Mouse (Mus musculus) C2C12 (cell line): ENCODE measurements around the gene Nav2. TPM values are rescaled to one million over a fixed set of nuclear protein-coding genes. Genes with fewer than 3 reads are reported as not detected.

Experiments used
- H3K27me3 ChIP-seq: one replicate; pipeline ENCODE4 v1.6.1; 2011; ENCODE audit not compliant: control insufficient read depth, insufficient read depth, insufficient read length
- H3K36me3 ChIP-seq: one replicate; pipeline ENCODE4 v1.6.1; 2011; ENCODE audit not compliant: control insufficient read depth, insufficient read depth
- H3K4me3 ChIP-seq: one replicate; pipeline ENCODE4 v1.5.1; 2011; ENCODE audit warnings: mild to moderate bottlenecking, control low read depth; ENCODE audit not compliant: poor library complexity, insufficient read depth, severe bottlenecking
- H3K79me2 ChIP-seq: one replicate; pipeline ENCODE4 v1.6.1; 2011; ENCODE audit not compliant: control insufficient read depth, insufficient read depth
- H3K79me3 ChIP-seq: one replicate; pipeline ENCODE4 v1.6.1; 2011; ENCODE audit warnings: low read depth, control low read depth
- H3ac ChIP-seq: one replicate; pipeline ENCODE3; 2011; ENCODE audit warnings: low read depth; ENCODE audit not compliant: control insufficient read depth, insufficient read length
- CEBPB ChIP-seq: IDR thresholded peaks from one replicate; pipeline ENCODE4 v1.6.1; 2011; ENCODE audit warnings: low read depth, mild to moderate bottlenecking, control low read depth, moderate library complexity
- CTCF ChIP-seq: IDR thresholded peaks from one replicate; pipeline ENCODE4 v1.5.1; 2011; ENCODE audit not compliant: control insufficient read depth, insufficient read depth, insufficient read length
- FOSL1 ChIP-seq: IDR thresholded peaks from one replicate; pipeline ENCODE4 v1.8.0; 2011; ENCODE audit warnings: mild to moderate bottlenecking, low read length; ENCODE audit not compliant: poor library complexity, insufficient read depth, severe bottlenecking
- MAX ChIP-seq: IDR thresholded peaks from one replicate; pipeline ENCODE4 v1.6.1; 2011; ENCODE audit warnings: mild to moderate bottlenecking, control low read depth
- MYOD1 ChIP-seq: IDR thresholded peaks from one replicate; pipeline ENCODE4 v1.6.1; 2011; ENCODE audit warnings: low read depth; ENCODE audit not compliant: control insufficient read depth, insufficient read length
- MYOG ChIP-seq: IDR thresholded peaks from one replicate; pipeline ENCODE4 v1.6.1; 2011; ENCODE audit not compliant: control insufficient read depth, insufficient read length; ENCODE audit errors: extremely low read depth
- USF1 ChIP-seq: IDR thresholded peaks from one replicate; pipeline ENCODE4 v1.6.1; 2011; ENCODE audit warnings: low read depth, mild to moderate bottlenecking, control low read depth, moderate library complexity
- polyA plus RNA-seq: library from polyadenylated mRNA; unstranded; fragments of >200 nt; fragmentation: generic; extraction: Trizol; gene quantifications from one replicate; pipeline ENCODE4 v1.2.1, GENCODE M21; 2012; ENCODE audit warnings: missing spikeins

Nav2 gene
- polyA plus RNA-seq, 1 experiment = 4.7 TPM

DNA sequence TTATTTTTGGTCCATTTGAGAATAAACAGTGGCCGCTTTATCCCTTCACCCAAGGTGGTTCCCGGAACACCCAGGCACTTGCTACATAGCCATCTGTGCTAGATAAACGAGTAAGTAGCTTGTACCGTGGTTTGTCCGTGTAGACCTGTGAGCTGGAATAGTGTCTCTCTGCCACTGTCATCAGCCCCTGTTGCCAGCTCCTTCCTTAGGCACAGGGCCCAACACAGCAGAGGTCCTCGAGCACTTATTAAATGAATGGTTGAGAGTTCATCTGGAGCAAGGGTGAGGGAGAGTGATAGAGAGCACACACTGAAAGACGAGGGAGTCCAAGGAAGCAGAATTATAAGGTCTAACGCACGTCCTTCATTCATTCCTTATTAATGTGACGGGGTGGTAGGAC, 106.0 kb downstream of the Nav2 start:
- Histone ChIP-seq H3K79me3 (no peaks in the 10 kb centered on the region), H3ac (no peak overlapping the region), H3K36me3 (no peaks in the 10 kb centered on the region), H3K27me3 (peaks cover 36% of the 10 kb centered on the region), H3K79me2 (no peaks in the 10 kb centered on the region), H3K4me3 (no peak overlapping the region)
- TF ChIP-seq MAX = no peak
- TF ChIP-seq FOSL1 = no peak
- no peak for TF ChIP-seq MYOG
- TF ChIP-seq CEBPB = no peak
- TF ChIP-seq USF1 = no peak
- no peak for TF ChIP-seq CTCF

DNA sequence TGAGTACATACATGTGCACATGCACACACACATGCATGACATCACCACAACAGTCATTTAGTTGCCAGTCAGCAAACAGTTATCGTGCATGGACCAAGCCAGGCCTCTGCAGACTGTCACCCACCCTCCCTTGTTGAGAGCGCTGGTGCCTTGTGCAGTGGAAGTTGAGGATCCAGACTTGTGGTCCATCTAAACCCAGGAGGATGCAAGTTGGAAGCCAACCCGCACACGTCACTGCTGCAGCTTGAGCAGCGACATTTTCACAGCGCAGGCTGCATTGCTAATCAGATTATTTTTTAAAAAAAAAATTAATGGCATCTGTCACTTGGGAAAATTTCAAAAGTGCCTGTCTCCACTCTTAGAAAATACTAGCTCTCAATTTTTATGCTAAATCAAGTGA, 106.8 kb downstream of the Nav2 start:
- Histone ChIP-seq H3K27me3 (peaks cover 30% of the 10 kb centered on the region), H3K79me3 (no peaks in the 10 kb centered on the region), H3ac (no peak overlapping the region), H3K4me3 (no peak overlapping the region), H3K36me3 (no peaks in the 10 kb centered on the region), H3K79me2 (no peaks in the 10 kb centered on the region)
- TF ChIP-seq MYOG (no peak), CTCF (no peak), MAX (no peak), CEBPB (no peak), FOSL1 (no peak), USF1 (no peak), MYOD1 (no peak)

DNA sequence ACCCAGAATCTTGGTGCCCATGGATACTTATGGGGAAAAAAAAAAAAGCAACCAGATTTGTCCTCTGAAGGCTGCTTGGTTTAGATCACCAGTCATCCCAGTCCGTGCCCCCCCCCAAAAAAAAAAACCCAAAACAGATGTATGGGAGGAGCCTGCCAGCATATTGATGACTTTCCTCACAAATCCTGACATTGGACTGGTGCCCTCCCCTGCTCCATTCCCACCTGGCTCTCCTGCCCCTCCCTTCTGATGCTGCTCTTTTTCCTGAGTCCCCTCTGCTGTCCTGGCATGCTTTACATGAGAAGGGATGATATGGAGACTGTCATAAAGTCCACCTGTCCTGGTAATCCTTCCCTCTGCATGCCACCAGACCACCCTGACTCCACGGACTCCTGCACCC, 107.6 kb downstream of the Nav2 start:
- no peak for TF ChIP-seq USF1
- no peak for TF ChIP-seq CEBPB
- TF ChIP-seq CTCF = no peak
- no peak for TF ChIP-seq MAX
- no peak for TF ChIP-seq FOSL1
- TF ChIP-seq MYOD1 = no peak
- no peak for TF ChIP-seq MYOG
- no peak overlapping the region for H3K4me3 ChIP-seq

DNA sequence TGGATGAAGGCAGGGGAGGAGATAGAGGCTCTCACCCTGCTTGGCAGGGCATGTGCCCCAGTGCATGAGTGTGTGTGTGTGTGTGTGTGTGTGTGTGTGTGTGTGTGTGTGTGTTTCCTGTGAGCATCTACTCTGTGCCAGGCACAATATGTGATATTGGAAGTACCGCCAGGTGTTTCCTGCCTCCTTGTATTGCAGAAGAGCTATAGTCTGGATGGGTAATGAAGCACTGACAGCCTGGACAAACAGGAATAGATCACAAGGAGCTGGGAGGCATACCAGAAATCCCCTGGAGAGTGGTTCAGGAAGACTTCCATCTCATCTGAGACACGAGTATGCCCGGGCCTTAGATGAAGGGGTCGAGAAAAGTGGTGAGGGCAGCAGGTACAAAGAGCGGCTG, 109.3 kb downstream of the Nav2 start:
- H3K36me3 ChIP-seq = no peaks in the 10 kb centered on the region
- no peaks in the 10 kb centered on the region for H3K79me3 ChIP-seq
- TF ChIP-seq FOSL1 (no peak), CTCF (no peak), MYOD1 (no peak), MAX (no peak), USF1 (no peak), MYOG (no peak), CEBPB (no peak)
- H3K4me3 ChIP-seq = no peak overlapping the region
- H3K79me2 ChIP-seq = no peaks in the 10 kb centered on the region
- no peak overlapping the region for H3ac ChIP-seq
- peaks cover 27% of the 10 kb centered on the region for H3K27me3 ChIP-seq

More for the DNA sequence above, 107.6 kb downstream of the Nav2 start:
- peaks cover 29% of the 10 kb centered on the region for H3K27me3 ChIP-seq
- no peaks in the 10 kb centered on the region for H3K36me3 ChIP-seq
- no peaks in the 10 kb centered on the region for H3K79me3 ChIP-seq
- no peak overlapping the region for H3ac ChIP-seq
- H3K79me2 ChIP-seq = no peaks in the 10 kb centered on the region

DNA sequence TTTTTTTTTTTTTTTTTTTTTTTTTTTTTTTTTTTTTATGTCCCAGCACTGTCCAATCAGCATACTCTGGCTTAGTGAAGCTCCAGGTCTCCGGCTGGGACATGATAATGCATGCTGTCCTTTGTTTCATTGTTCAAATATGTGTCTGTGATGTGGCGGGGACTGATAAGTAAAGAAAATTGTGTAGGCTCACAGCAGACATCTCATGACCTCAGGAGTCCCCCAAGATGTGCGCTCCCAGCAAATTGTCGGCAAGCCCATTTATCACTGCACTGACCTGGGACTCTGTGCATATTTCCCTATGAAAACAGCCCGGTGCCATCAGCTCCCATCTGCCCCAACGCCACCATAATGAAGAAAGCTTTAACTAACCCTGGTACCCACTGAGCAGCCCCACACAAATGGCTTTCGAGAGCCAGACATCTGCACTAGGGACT, 110.0 kb downstream of the Nav2 start:
- Histone ChIP-seq H3K4me3 (no peak overlapping the region), H3K36me3 (no peaks in the 10 kb centered on the region), H3K79me3 (no peaks in the 10 kb centered on the region), H3K79me2 (no peaks in the 10 kb centered on the region), H3ac (no peak overlapping the region), H3K27me3 (peaks cover 26% of the 10 kb centered on the region)
- TF ChIP-seq USF1 (no peak), FOSL1 (no peak), CTCF (no peak), CEBPB (no peak), MAX (no peak), MYOD1 (no peak), MYOG (no peak)

DNA sequence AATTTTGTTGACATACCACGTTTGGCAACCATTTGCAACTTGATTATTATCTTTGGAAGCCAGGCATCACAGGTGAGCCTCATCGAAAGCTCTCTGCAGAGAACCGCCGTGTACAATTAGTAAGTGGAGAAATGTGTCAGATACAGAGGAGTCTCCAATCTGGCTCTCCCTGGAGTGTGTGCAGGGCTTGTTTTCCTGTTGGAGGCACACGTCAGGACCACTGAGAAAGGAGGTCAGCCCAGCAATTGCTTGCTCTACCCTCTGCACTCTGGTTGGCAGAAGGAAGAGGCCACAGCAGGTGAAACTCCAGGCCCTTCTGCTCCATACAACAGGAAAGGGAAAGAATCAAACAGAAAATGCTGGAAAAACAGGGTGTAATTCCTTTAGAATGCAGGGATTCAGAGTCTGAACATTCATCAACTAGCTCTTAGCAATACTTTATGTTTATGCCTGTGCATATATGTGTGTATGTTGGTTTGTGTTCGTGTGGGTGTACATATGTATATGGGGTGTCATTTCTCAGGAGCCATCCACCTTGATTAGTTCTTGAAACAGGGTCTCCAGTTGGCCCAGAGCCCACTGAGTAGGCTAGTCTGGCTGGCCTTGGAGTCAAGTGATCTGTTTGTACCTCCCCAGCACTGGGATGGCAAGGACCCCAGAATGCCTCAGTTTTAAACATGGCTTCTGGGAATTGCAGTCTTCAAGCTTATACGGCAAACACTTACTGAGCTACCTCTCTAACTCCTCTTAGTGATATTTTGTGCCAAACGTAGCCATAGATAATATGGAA, 116.7 kb downstream of the Nav2 start:
- H3ac ChIP-seq = no peak overlapping the region
- no peaks in the 10 kb centered on the region for H3K36me3 ChIP-seq
- H3K27me3 ChIP-seq = peaks cover 6% of the 10 kb centered on the region
- no peaks in the 10 kb centered on the region for H3K79me2 ChIP-seq
- H3K4me3 ChIP-seq = no peak overlapping the region
- H3K79me3 ChIP-seq = no peaks in the 10 kb centered on the region
- TF ChIP-seq FOSL1 = no peak
- no peak for TF ChIP-seq MYOD1
- no peak for TF ChIP-seq MYOG
- no peak for TF ChIP-seq CEBPB
- no peak for TF ChIP-seq MAX
- TF ChIP-seq CTCF = no peak
- TF ChIP-seq USF1 = no peak
